Mouse (Mus musculus): ENCODE measurements at regions not wholly inside any gene's neighbourhood (a gene's known extent, or its start where the extent isn't known, plus 50 kb on each side); places are given as distances from the start of the nearest gene placed in this dataset.

DNA sequence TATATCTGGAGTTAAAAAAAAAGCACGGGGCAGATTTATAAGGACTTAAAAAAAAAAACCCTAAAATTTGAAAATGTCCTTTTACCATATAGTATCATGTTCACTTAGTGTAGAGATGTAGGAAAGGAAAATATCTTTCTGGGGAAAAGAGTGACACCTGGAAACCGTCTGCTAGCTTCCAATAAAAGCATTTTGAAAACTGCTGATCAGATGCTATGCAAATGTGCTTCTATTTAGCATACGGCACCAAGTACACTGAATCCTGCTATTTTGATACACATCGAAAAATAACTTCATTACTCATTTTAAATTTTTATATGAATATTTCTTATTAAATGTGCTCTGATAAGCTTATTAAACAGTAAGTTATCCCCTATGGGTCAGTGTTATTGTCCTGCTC is 148.1 kb upstream of the Rasa1 start:
- TF ChIP-seq CTCF (IDR thresholded peaks at IDR 0.05; ENCODE audit: low read depth) (no peak), EP300 (IDR thresholded peaks at IDR 0.05; ENCODE audit: low read depth) (no peak)

Data from liver, embryonic 14.5 days (tissue).